Mouse (Mus musculus): ENCODE results near the gene Ttll9.

Ttll9 gene

DNA sequence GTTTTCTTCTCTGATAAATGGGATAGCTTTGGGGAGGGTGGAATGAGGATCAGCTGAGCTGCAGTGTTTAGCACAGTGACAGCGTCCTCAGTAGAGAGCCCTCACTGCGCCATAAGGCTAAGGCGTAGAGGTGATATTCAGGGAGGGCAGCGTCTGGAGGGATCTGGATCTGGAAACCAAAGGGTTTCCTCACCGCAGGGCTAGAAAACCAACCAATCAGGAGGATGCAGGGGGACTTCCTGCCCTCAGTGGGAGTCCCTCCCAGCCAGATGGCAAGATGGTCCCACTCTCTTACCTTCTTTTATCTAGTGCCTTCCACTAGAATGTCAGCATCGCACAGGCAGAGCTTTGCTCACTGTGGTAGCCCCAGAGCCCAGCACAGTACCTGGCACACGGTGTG is 20.5 kb upstream of the Ttll9 start:
- DNase-seq (ENCODE audit: low spot score), result no peak

DNA sequence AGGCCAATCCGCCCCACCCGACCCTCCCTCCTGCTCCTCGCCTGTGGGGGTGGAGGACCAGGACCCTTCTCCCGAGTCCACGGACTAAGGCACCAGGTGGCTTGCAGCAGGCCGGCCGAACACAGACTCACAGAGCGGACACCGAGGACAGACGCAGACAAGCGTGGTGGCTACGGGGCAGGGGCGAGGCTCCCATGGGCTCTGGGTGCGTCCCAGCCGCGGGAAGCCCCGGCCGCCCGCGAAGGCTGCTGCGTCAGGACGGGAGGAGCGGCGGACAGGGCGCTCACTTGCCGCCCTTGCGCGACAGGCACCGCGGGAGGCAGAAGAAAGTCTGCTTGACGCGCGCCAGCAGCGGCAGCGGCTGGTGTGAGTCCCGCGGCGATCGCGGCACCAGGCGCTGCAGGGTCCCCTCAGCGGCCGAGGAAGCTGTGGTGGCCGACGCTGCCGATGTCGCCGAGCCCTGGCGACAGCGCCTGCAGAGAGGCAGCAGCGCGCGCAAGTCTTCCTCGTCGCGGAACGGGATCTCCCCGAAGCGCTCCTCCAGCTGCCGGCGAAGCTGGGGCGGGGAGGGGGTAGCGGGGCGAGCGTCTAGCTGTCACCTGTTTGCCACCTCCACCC is 19.3 kb upstream of the Ttll9 start:
- DNase-seq (ENCODE audit: low spot score), result no peak

DNA sequence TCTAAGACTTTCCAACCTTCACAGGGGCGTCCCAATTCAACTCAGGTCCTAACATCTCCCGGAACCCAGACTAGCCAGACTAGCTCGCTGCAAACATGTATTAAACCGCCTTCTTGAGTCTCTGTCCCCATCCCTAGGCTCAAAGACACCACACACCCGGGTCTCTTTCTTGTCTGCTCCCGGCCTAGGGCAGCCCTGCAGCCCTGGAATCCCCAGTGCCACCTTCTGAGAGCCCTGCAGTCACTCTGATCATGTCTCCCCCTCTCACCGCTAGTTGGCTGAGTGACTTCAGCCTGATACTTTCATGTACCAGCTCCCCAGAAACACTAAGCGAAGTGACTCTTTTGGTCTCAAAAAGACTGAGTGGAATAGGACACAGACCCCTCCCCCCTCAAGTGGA is 18.7 kb upstream of the Ttll9 start:
- no peak for DNase-seq (ENCODE audit: low spot score)

DNA sequence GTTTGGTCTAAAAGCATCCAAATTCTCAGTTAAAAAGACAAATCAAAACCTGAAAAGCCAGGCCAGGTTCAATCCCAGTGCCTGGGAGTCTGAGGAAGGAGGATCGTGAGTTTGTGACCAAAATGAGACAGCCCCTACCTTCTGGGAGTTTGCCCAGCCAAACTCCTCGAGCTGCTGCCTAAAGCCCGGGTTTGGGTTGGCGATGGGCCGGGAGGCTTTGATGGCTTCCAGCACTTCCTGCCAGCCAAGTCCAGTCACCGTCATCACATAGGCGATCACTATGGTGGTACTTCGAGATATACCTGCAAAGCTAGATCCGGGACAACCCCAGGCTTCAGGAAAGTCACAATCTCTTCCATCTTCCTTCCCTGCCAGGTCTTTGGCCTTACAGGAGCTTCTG is 18.3 kb upstream of the Ttll9 start:
- no peak for DNase-seq (ENCODE audit: low spot score)

DNA sequence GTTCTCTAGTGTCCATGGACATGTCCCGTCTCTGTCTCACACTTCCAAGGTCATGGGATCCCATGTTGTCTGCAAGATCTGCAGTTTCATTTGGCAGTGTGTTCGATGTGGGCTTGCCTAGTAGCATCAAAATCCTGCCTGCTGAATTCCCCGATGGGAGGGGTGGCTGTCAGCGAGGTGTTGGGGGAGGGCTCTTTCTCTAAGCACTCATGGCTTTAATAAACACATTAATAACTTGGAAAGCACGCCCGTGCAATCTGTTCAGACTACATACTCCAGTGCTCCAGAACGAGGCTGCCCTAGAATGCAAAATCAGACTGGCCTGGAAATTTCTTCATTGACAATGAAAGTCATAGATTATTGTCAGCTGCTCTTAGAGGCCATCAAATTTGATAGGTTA is 15.2 kb upstream of the Ttll9 start:
- DNase-seq (ENCODE audit: low spot score), result no peak

DNA sequence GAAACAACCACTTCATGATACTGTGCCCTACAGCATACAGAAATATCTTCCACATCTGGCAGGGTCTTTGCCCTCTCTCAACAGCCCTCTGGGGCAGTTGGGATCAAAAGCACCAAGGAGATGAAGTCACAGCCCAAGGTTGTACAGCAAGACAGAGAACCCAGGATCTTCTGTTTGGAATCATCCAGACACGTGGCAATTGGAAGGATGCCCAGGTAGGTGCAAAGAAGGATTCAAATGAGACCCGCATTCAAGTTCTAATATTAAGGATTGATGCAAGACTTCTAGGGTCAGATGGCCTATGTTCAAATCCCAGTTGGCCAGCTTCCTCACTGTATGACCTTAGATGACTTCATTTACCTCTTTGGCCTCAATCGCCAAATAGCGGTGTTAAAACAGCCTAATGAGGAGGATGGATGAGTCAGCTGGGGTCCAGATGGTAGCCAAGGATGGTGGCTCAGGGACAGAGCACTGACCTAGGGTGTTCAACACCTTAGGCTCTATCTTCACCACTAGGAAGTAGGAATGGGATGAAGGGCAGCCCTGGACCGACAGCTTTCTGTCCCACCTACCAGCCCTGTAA is 13.8 kb upstream of the Ttll9 start:
- no peak for DNase-seq (ENCODE audit: low spot score)

DNA sequence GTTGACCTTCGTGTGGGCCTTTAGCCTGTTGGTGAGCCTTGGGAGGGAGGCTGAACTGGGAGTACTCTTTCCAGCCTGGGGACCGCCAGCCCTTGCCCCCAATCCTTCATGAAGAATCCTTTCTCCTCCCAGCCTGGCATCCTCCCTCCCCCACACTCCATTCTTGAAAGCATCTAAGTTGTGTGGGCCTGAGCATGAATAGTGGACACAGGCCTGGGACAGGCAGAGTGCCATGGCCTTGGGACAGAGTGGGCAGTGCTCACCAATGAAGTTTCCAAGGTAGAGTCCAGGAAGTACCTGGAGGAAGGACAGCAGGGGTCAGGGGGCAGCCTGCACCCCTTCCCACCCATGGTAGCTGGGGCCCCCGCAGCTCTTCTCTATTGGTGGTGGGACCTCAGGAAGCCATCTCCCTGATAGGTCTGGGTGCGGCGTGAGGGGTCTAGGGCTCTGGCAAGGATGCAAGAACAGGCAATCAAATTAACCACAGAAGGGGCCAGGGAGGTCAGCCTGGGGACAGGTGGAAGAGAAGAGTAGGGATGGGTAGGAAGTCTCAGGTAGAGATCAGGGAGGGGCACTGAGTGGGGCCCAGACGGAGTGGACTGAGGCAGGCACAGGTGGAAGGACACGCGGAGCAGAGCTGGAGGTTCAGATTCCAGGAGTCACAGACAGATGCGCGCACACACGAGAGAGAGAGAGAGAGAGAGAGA is 11.8 kb upstream of the Ttll9 start:
- DNase-seq (ENCODE audit: low spot score), result no peak

DNA sequence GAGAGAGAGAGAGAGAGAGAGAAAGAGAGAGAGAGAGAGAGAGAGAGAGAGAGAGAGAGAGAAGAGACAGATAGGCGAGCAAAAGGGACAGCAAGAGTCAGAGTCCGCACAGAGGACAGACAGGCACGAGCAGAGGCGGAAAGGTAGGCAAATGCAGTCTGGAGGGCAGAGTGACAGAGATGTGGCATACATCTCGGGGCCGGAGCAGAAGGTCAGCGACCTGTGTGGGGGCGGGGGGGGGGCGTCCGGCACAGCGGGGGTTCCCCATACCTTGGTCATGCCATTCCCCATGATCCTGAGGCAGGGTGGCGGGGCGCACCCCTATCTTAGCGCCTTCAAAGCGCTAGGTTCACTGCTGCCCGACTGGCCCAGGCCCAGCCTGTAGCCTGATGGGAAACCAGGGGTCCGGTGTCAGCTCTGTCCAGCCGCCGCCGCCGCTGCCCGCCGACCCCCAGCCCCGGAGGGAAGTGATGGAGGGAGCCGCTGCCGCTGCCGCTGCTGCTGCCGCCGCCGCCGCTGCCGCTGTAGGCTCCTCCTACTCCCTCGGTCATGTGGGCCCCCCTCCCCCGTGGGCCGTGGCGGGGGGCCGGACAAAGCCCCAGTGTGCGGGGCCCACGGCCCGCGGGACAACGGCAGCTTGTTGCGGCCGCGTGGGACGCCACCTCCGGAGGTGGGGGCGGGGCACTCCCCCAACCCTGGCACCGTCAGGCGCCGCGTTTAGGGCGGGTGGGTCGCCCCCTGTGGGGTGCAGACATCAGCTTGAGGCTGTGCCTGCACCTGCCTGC is 11.0 kb upstream of the Ttll9 start, which contains the start of gene Dusp15:
TSS of gene Dusp15 (minus strand) at position 634 of the 785 bp plus-strand sequence.
- no peak for DNase-seq (ENCODE audit: low spot score)

DNA sequence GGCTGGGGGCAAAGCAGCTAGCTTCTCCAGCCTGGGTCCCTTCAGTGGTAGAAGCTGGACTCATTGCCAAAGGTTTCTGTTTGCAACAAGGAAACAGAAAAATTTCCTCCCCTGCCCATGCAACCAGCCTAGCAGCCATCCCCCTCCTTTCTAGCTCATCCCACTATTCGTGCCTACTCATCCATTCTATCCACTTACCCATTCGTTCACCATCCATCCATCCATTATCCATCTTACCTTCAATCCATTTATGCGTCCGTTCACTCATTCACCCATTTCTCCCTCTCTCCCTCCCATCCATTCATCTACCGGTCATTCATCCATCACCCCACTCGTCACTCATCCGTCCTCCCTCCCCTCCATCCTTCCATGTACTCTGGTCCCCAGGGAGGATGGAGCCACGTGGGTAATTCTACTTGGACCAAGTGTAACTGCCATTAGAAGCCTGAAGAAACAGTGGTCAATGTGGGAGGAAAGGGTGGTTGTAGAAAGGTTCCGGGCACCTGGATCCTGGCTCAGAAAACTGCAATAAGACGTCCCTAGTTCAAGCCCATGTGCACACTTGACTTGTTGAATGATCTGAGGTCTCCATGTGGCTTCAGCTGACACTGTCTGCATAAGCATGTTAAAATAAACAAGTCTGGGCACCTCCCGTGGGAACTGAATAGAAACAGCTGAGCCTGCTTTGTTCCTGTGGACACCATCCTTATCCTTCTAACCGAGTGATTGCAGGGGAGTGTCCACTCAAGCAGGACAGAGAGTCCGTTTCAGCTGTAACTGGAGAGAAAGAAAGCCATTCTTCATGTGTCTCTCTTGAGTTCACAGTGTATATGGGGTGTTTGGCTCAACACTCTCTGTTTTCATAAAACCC is 10.2 kb upstream of the Ttll9 start:
- no peak for DNase-seq (ENCODE audit: low spot score)

DNA sequence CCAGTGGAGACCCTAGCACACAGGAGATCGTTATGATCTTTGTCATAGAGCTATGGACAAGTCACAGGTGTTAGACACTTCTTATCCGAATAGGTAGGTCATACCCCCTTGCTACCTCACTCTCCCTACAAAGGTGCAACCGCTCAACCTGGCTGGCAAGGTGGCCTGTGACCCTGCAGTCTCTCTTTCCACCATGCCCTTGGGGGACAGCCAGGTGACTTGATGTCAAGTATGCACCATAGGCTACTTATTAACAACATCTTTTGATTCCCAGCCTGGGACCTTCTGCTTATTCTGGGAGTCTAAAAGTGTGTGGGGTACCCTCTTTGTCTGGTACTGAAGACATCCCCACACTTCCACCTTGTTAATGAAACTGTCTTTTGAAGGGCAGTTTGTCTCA is 4.2 kb upstream of the Ttll9 start:
- DNase-seq (ENCODE audit: low spot score), result no peak

DNA sequence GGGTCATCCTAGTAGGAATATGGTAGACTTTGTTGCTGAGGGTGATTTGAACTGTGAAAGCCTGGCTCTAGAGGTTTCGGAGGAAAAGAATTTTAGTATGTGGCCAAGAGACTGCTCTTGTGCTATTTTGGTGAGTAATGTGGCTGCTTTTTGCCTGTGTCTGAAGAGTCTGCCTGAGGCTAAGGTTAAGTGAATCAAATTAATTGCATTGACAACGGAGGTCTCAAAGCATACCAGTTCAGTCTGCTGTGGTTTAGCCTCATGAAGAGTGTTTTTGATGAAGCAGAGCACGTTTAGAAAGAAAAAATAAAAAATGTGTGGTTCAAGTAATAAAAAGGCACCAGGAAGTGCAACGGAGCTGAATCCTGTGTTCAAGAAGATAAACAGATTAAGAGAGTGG is 3.3 kb downstream of the Ttll9 start:
- no peak for DNase-seq (ENCODE audit: low spot score)

DNA sequence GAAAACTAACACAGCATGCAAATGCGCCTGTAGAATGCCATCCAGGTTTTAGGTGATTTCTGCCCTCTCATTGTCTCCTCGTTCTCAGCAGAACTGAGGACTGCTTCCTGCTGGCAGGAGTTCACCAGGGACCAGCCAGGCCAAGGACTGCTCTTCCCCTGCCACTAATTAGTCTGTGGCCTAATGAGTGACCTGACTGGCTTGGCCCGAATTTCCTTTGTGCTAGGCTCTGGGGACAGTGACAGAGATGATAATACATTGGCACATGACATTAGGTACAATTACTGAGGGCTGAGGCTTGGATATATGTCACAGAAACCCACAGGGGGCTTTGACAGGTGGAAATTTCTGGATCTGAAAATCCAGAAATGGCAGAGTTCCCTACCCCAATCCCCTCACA is 14.7 kb downstream of the Ttll9 start:
- no peak for DNase-seq (ENCODE audit: low spot score)

DNA sequence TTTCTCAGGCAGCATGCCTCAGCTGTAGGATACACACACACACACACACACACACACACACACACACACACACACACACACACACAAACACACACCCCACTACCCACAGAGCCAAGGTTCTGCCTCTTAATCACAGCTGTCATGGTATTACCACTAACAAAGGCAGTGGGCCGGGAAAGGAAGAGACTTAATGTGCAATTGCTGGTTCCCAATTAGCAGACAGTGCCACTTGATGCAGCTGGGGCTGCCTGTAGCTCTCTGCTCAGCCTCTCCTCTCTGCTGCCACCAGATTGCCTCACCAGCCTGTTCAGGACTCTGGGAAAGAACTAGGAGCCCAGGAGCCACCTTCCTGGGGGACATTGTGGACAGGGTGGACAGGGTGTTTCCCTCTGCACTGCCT is 23.3 kb downstream of the Ttll9 start:
- no peak for DNase-seq (ENCODE audit: low spot score)

DNA sequence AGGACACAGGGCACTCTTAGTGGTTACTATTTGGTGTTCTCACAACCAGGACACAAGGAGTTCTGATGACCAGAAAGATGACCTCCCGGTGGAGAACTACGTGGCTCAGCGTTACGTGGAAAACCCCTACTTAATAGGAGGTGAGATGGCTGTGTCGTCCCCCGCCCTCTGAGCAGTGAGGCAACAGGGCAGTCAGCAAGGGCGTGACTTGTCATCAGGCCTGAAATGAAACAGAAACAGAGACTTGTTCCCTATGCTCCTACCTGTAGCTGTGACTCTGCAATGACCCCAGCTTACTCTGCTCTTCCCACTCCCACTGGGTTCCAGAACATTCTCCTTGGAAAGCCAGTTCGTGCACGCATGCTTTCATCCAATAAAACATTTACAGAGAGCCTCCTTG is 29.2 kb downstream of the Ttll9 start:
- no peak for DNase-seq (ENCODE audit: low spot score)

DNA sequence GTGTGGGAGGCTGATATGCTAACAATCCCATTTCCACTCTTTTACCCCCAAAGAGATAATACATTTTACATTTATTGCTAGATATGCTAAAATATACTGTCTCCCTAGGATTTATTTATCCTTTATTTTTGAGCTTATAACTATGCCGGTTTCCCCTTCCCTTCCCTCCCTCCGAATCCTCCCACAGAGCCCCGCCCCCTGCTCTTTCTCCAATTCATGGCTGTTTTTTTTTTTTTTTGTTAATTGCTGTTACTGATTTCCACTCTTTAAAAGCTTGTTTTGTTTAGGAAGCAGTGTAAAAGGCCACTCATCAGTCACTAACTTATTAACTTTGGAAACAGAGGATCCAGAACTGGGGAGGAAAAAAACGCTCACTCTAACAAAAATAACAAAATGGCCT is 34.8 kb downstream of the Ttll9 start:
- no peak for DNase-seq (ENCODE audit: low spot score)

DNA sequence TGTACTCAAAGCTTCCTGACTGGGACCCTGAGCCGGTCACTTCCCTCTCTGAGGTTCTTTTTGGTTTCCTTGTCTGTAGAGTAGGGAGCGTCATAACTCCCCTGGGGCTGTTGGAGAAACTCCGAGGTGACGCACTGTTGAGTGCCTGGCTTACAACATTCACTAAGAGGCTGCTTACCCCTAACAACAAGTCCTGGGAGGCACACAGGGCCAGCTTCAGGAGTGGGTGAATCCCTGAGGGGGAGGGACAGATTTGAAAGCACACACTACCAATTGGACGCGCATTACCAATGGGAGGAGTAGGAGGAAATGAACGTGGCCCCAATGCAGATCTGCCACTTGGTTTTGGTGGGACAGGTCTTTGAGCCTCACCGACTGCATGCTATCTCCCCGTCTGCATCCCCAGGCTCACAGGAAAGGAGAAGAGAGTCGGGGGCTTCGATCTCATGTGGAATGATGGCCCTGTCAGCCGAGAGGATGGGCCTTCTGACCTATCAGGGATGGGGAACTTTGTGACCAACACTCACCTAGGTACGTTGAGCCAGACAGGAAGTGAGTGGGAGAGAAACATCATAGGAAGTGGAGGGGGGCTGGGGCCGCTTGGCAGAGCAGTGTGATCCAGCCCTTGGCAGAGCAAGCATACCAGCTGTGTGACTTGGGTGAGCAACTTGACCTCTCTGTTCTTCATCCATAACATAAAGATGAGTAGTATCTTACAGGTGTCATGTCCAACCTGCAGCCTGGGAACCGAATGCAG is 40.4 kb downstream of the Ttll9 start:
- DNase-seq (ENCODE audit: low spot score), result no peak

DNA sequence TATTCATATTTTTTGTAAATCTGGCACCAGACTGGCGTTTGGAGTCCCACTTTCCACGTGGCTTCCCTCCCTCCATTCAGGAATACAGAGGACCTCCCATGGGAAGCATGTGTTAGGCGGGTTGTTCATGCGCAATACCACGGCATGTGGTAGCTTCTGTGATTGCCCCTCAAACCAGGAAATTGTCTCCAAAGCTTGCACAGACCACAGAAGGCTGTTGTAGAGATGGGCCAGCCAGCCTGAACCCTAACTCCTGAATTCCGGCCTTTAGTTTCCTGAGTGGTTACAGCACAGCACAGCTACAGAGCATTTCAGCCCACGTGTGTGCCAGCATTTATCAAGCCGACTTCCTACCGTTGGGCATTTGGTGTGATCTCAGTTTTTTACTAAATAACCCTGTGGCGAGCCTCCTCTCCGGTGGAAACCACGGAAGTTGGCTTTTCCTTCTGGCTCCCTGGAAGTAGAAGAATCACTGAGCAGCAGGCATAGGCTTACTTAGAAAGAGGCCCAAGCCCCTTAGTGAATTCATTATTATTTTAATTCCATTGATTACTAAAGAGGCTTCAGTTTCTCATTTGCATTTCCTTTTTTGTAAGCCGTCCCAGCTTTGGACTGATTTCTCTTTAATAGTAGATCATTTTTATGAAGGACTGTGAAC is 41.5 kb downstream of the Ttll9 start:
- DNase-seq (ENCODE audit: low spot score), result no peak

DNA sequence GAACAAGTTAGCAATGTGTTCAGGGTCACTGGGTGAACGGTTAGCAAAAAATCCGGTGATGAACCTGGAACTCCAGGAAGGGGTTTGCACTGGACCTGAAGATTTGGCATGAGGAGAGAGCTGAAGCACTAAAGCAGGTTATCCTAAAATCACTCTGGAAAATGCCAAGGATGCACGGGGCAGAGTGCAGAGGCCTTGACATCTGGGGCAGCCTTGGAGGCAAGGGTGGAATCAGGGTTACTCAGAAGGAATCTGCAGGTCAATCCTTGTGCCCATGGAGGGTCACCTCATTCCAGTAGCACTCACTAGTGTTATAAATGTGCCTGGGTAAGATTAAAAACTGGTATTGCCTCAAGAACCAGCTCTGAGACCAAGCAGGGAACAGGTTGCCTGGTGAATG is 43.7 kb downstream of the Ttll9 start:
- no peak for DNase-seq (ENCODE audit: low spot score)

DNA sequence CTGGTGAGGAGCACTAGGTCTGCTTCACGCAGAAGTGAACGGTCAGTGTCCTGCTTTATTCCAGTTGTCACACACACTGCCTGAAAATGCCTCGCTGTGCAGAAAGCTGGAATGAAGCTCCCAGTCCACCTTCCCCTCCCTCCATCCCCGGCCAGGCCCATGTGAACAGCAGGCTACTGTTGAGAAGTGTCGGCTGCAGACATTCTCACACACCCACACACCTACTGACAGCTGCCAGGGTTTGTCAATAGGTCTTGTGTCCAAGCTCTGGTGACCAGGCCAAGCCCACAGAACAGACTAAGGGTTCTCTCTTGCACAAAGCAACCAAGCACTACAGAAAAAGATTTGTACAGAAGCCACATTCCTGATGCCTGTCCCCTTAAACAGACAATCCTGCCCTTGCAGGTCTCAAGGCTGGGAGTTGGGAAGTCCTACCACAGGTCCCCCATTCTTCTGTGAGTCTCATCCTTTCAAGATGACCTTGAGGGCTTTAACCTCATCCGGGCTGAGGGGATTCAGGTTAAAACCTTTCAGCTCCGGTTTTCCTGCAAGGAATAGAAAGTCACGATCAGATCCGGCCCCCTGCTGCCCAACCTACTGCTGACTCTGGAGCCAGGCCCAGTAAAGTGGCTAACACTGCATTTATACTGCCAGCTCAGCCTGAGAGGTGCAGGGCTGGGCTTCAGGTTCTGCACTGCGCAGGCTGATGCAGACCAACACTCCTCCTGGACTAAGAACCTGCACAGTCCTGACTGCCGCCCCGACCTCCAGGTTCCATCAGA is 47.1 kb downstream of the Ttll9 start:
- no peak for DNase-seq (ENCODE audit: low spot score)

Measured in lung, postnatal 25 days (tissue).